Mouse (Mus musculus) cortical plate, adult 2 months (tissue): ENCODE results near the gene Etv3.

Experiments
- CTCF ChIP-seq: fragments of 200-500 bp; IDR thresholded peaks from 2 replicates; pipeline ENCODE4 v1.5.1; 2011; ENCODE audit warnings: mild to moderate bottlenecking, control low read depth, low read length; ENCODE audit not compliant: insufficient read depth; ENCODE audit errors: extremely low read depth
- POLR2A ChIP-seq: fragments of 200-500 bp; IDR thresholded peaks from 2 replicates; pipeline ENCODE4 v1.6.1; 2011; ENCODE audit warnings: mild to moderate bottlenecking, low read length, control low read depth; ENCODE audit not compliant: insufficient read depth; ENCODE audit errors: extremely low read depth

- TF ChIP-seq POLR2A (no peak), CTCF (no peak)
These were observed 1.9 kb downstream of the Etv3 start for GRCm38 (mm10) chr3:87527139-87527538.
